Comparison of ENCODE assay signal across 8 mouse cellular contexts in genomic region chr11:89302816-89303180, GRCm38 (mm10). TPM values are rescaled to one million over a fixed set of nuclear protein-coding genes. Genes with fewer than 3 reads are reported as not detected.
A peak's percentile ranks its signal among the peaks of the same experiment; 100 is the strongest.
DNase-seq lines count a peak whose midpoint lies in the region; ATAC-seq and TF ChIP-seq lines count a peak whose summit lies in the region.

No protein-coding gene starts in this region.

- peak overlapping the region; percentile 77 for H3K4me3 ChIP-seq in embryonic facial prominence, embryonic 15.5 days (replicated peaks)
- peak overlapping the region; percentile 73 for H3K4me3 ChIP-seq in heart, embryonic 11.5 days (ENCODE audit: low read depth, low read length)
- H3K4me3 ChIP-seq in kidney, embryonic 15.5 days (replicated peaks): peak overlapping the region; percentile 65
- peak overlapping the region; percentile 76 for H3K4me3 ChIP-seq in limb, embryonic 15.5 days
- H3K4me3 ChIP-seq in myocyte: peak overlapping the region; percentile 23

- H3ac ChIP-seq in myocyte (ENCODE audit: control insufficient read depth, insufficient read length): peak overlapping the region; percentile 50

- H3K36me3 ChIP-seq in embryonic facial prominence, embryonic 15.5 days: no peaks in the 10 kb centered on the region
- 0 out of 2 replicates have a peak, but pooled peaks cover 2% of the 10 kb centered on the region for H3K36me3 ChIP-seq in heart, embryonic 11.5 days (ENCODE audit: control insufficient read depth, insufficient read depth, low read length)
- H3K36me3 ChIP-seq in kidney, embryonic 15.5 days: no peaks in the 10 kb centered on the region
- H3K36me3 ChIP-seq in limb, embryonic 15.5 days: no peaks in the 10 kb centered on the region
- no peaks in the 10 kb centered on the region for H3K36me3 ChIP-seq in myocyte (ENCODE audit: control insufficient read depth, insufficient read depth)

- peaks cover 11% of the 10 kb centered on the region for H3K27me3 ChIP-seq in embryonic facial prominence, embryonic 15.5 days
- peaks cover 20% of the 10 kb centered on the region for H3K27me3 ChIP-seq in heart, embryonic 11.5 days (ENCODE audit: control insufficient read depth, insufficient read depth, low read length)
- peaks cover 47% of the 10 kb centered on the region for H3K27me3 ChIP-seq in kidney, embryonic 15.5 days
- peaks cover 23% of the 10 kb centered on the region; the same call in 1 of the 2 replicates for H3K27me3 ChIP-seq in limb, embryonic 15.5 days
- H3K27me3 ChIP-seq in myocyte (ENCODE audit: control insufficient read depth, insufficient read depth, insufficient read length): no peaks in the 10 kb centered on the region

- WGBS in embryonic facial prominence, embryonic 15.5 days: under 1% methylated on average over 26 of the region's 29 CpGs
- 1% methylated on average over 8 of the region's 29 CpGs for WGBS in heart, embryonic 11.5 days (ENCODE audit: insufficient replicate concordance)
- 3% methylated on average over 8 of the region's 29 CpGs for WGBS in kidney, embryonic 15.5 days
- under 1% methylated on average over 21 of the region's 29 CpGs for WGBS in limb, embryonic 15.5 days

- H3K9me3 ChIP-seq in embryonic facial prominence, embryonic 15.5 days (replicated peaks): no peaks in the 10 kb centered on the region
- peaks cover 3% of the 10 kb centered on the region; the same call in 1 of the 2 replicates for H3K9me3 ChIP-seq in heart, embryonic 11.5 days (replicated peaks; ENCODE audit: control insufficient read depth, low read length)
- H3K9me3 ChIP-seq in kidney, embryonic 15.5 days (replicated peaks): peaks cover 4% of the 10 kb centered on the region; the same call in 1 of the 2 replicates
- no peaks in the 10 kb centered on the region for H3K9me3 ChIP-seq in limb, embryonic 15.5 days

- ATAC-seq in cerebellum, adult (ENCODE audit: insufficient number of reproducible peaks, low FRiP score, low TSS enrichment): no peak
- ATAC-seq in embryonic facial prominence, embryonic 15.5 days (ENCODE audit: insufficient number of reproducible peaks, low FRiP score, low TSS enrichment, low read depth): peak; percentile 52; the same call in 1 of the 2 replicates
- no peak for ATAC-seq in heart, embryonic 11.5 days (replicated peaks; ENCODE audit: insufficient number of reproducible peaks, low FRiP score, low TSS enrichment)
- ATAC-seq in kidney, embryonic 15.5 days (replicated peaks; ENCODE audit: low FRiP score): peak; percentile 61
- ATAC-seq in limb, embryonic 15.5 days (ENCODE audit: insufficient number of reproducible peaks, low FRiP score, low TSS enrichment, low read depth): peak; percentile 52; the same call in 1 of the 2 replicates

- DNase-seq in cerebellum, adult 11 months: peak; percentile 8
- peak; percentile 23 for DNase-seq in testis, postnatal 14 days (ENCODE audit: low spot score)

- H3K4me2 ChIP-seq in embryonic facial prominence, embryonic 15.5 days (replicated peaks): peak overlapping the region; percentile 93
- peak overlapping the region; percentile 90 for H3K4me2 ChIP-seq in heart, embryonic 11.5 days
- H3K4me2 ChIP-seq in kidney, embryonic 15.5 days: peak overlapping the region; percentile 97
- peak overlapping the region; percentile 94 for H3K4me2 ChIP-seq in limb, embryonic 15.5 days
- H3K4me2 ChIP-seq in myocyte (ENCODE audit: low read depth): peak overlapping the region; percentile 87

- no peaks in the 10 kb centered on the region for H3K79me2 ChIP-seq in myocyte (ENCODE audit: control insufficient read depth, insufficient read depth)

- H3K27ac ChIP-seq in embryonic facial prominence, embryonic 15.5 days (replicated peaks): peak overlapping the region; percentile 85
- H3K27ac ChIP-seq in heart, embryonic 11.5 days (ENCODE audit: low read depth, low read length): peak overlapping the region; percentile 84
- H3K27ac ChIP-seq in kidney, embryonic 15.5 days: peak overlapping the region; percentile 79
- H3K27ac ChIP-seq in limb, embryonic 15.5 days: peak overlapping the region; percentile 89

- TF ChIP-seq POLR2A in myocyte (IDR thresholded peaks at IDR 0.05; ENCODE audit: insufficient read length, low read depth): no peak

- peaks cover 29% of the 10 kb centered on the region for H3K4me1 ChIP-seq in embryonic facial prominence, embryonic 15.5 days
- H3K4me1 ChIP-seq in heart, embryonic 11.5 days (ENCODE audit: control insufficient read depth, insufficient read depth, low read length): peaks cover 11% of the 10 kb centered on the region
- peaks cover 42% of the 10 kb centered on the region for H3K4me1 ChIP-seq in kidney, embryonic 15.5 days
- H3K4me1 ChIP-seq in limb, embryonic 15.5 days: peaks cover 35% of the 10 kb centered on the region

- H3K9ac ChIP-seq in embryonic facial prominence, embryonic 15.5 days: peak overlapping the region; percentile 31
- peak overlapping the region; percentile 75 for H3K9ac ChIP-seq in heart, embryonic 11.5 days (ENCODE audit: low read depth, low read length)
- H3K9ac ChIP-seq in kidney, embryonic 15.5 days: peak overlapping the region; percentile 58
- peak overlapping the region; percentile 61 for H3K9ac ChIP-seq in limb, embryonic 15.5 days

TF ChIP-seq in myocyte, 11 proteins besides CTCF, POLR2A, EP300 and RAD21:
- TF ChIP-seq POLR2AphosphoS2 (IDR thresholded peaks at IDR 0.05; ENCODE audit: insufficient read length, low read depth): no peak
- no peak for TF ChIP-seq MYOD1 (IDR thresholded peaks at IDR 0.05; ENCODE audit: control insufficient read depth in 1 of 3, insufficient read length in 2 of 3, low read depth in 2 of 3)
- TF ChIP-seq REST (IDR thresholded peaks at IDR 0.05; ENCODE audit: insufficient read depth, insufficient read length): no peak
- TF ChIP-seq USF1 (IDR thresholded peaks at IDR 0.05; ENCODE audit: low read depth): no peak
- no peak for TF ChIP-seq CEBPB (IDR thresholded peaks at IDR 0.05; ENCODE audit: insufficient read depth, poor library complexity, severe bottlenecking)
- no peak for TF ChIP-seq MYOG (IDR thresholded peaks at IDR 0.05; ENCODE audit: control insufficient read depth in 1 of 3, insufficient read depth in 1 of 3, insufficient read length in 2 of 3, low read depth in 2 of 3)
- TF ChIP-seq SRF (IDR thresholded peaks at IDR 0.05; ENCODE audit: control insufficient read depth, insufficient read length, low read depth): no peak
- no peak for TF ChIP-seq MAX (IDR thresholded peaks at IDR 0.05; ENCODE audit: low read depth)
- TF ChIP-seq E2F4 (IDR thresholded peaks at IDR 0.05; ENCODE audit: insufficient read depth): no peak
- TF ChIP-seq TCF3 (IDR thresholded peaks at IDR 0.05; ENCODE audit: insufficient read length, low read depth): no peak
- TF ChIP-seq TCF12 (IDR thresholded peaks at IDR 0.05; ENCODE audit: insufficient read depth, poor library complexity, severe bottlenecking): no peak

RNA-seq across cellular contexts. Expression of gene Nog, which starts 0.7 kb away (rescaled TPM):
- 5.3 and 5.6 TPM in 2 replicates for polyA plus RNA-seq in embryonic facial prominence, embryonic 15.5 days (2015; fragmentation: Nextera tagmentation; extraction: Ambion mirVana)
- 1.4 and 1.9 TPM in 2 replicates for polyA plus RNA-seq in heart, embryonic 11.5 days (2014; fragmentation: Nextera tagmentation; extraction: Ambion mirVana)
- polyA plus RNA-seq in kidney, embryonic 15.5 days (2015; fragmentation: Nextera tagmentation; extraction: Ambion mirVana): 0.82 and 1.2 TPM in 2 replicates
- polyA plus RNA-seq in limb, embryonic 15.5 days (2015; fragmentation: Nextera tagmentation; extraction: Ambion mirVana): 4.1 and 4.3 TPM in 2 replicates
- 3.7 TPM for polyA plus RNA-seq in myocyte (2012; fragmentation: generic; extraction: Trizol)

Comparison
In these comparisons a context has a peak if more than half of its experiments do, and no peak if none do; other contexts are left out.
1. ATAC-seq: peak in embryonic facial prominence, embryonic 15.5 days (single experiment), kidney, embryonic 15.5 days (single experiment) and limb, embryonic 15.5 days (single experiment); none in cerebellum, adult (single experiment) and heart, embryonic 11.5 days (single experiment).
2. H3K4me3 ChIP-seq: peak in every context shown above with its lines; median percentile 77 in embryonic facial prominence, embryonic 15.5 days; 76 in limb, embryonic 15.5 days; 73 in heart, embryonic 11.5 days; 65 in kidney, embryonic 15.5 days; 23 in myocyte.
3. Peak in every context shown above with its lines, with median percentiles within 50 percentile points of each other: H3K27ac ChIP-seq, H3K4me2 ChIP-seq and H3K9ac ChIP-seq.